Mouse (Mus musculus): Measurements from ENCODE around the gene Srprb. TPM values are rescaled to one million over a fixed set of nuclear protein-coding genes. Genes with fewer than 3 reads are reported as not detected.

The Srprb gene
- 10 to 100 TPM; 37.1 to 53.2 TPM for polyA plus RNA-seq (2012; fragmentation: generic; extraction: Trizol)

GRCm38 (mm10) chr9:103201561-103202260 lies at the start of gene Srprb:
Gene Srprb (minus strand): TSS chr9:103202137.

GRCm38 (mm10) chr9:103230151-103230951 lies 28.4 kb upstream of the Srprb start, which contains the start of the genes Gm20425 and Trf:
Gene Gm20425 (minus strand): TSS chr9:103230307.
Gene Trf (minus strand): TSS chr9:103230444.

Other genes starting within 250 kb of the Srprb start
- gene Slco2a1, start 213.4 kb downstream of the Srprb start, polyA plus RNA-seq (2012; fragmentation: generic; extraction: Trizol) = under 1 TPM; 0.20 to 0.85 TPM
- 10 to 100 TPM in 1 of 2 experiments, 1 to 10 TPM in 1; 4.0 to 29.7 TPM for gene Rab6b, start 90.3 kb downstream of the Srprb start, polyA plus RNA-seq (2012; fragmentation: generic; extraction: Trizol)
- gene Gm20425, start 28.2 kb upstream of the Srprb start, polyA plus RNA-seq (2012; fragmentation: generic; extraction: Trizol) = under 1 TPM in 1 of 2 experiments, not detected in 1; 0.09 TPM
- under 1 TPM; 0.04 to 0.77 TPM for gene Trf, start 28.3 kb upstream of the Srprb start, polyA plus RNA-seq (2012; fragmentation: generic; extraction: Trizol)
- gene 1300017J02Rik, start 102.9 kb upstream of the Srprb start, polyA plus RNA-seq (2012; fragmentation: generic; extraction: Trizol) = under 1 TPM in 1 of 2 experiments, not detected in 1; 0.15 TPM
- 10 to 100 TPM in 1 of 2 experiments, 1 to 10 TPM in 1; 6.7 to 11.0 TPM for gene Topbp1, start 103.1 kb upstream of the Srprb start, polyA plus RNA-seq (2012; fragmentation: generic; extraction: Trizol)
- 10 to 100 TPM; 14.2 to 24.9 TPM for gene Cdv3, start 163.7 kb upstream of the Srprb start, polyA plus RNA-seq (2012; fragmentation: generic; extraction: Trizol)